Mouse (Mus musculus): ENCODE data around the gene Sdhd. TPM values are rescaled to one million over a fixed set of nuclear protein-coding genes. Genes with fewer than 3 reads are reported as not detected.

Sdhd gene
- total RNA-seq, 2 experiments from 2014 or later, result 104 to 118 TPM

Other genes starting within 250 kb of the Sdhd start
- gene Plet1, start 109.3 kb downstream of the Sdhd start, total RNA-seq (2021), result not detected
- 10 to 100 TPM; 24.9 to 27.4 TPM for gene Pts, start 75.1 kb downstream of the Sdhd start, total RNA-seq (2021)
- gene Il18, start 49.0 kb downstream of the Sdhd start, total RNA-seq (2021), result 10 to 100 TPM; 23.2 to 23.6 TPM
- gene Bco2, start 48.6 kb downstream of the Sdhd start, total RNA-seq (2021), result 1 to 10 TPM; 3.0 to 3.7 TPM
- not detected for gene Tex12, start 42.5 kb downstream of the Sdhd start, total RNA-seq (2021)
- gene Timm8b, start 98 bp upstream of the Sdhd start, total RNA-seq (2021), result 100 to 1,000 TPM; 210 to 212 TPM
- 1 to 10 TPM; 2.6 to 4.1 TPM for gene Pih1d2, start 13.5 kb upstream of the Sdhd start, total RNA-seq (2021)
- 10 to 100 TPM; 16.5 to 21.5 TPM for gene Nkapd1, start 13.7 kb upstream of the Sdhd start, total RNA-seq (2021)
- gene Dlat, start 56.0 kb upstream of the Sdhd start, total RNA-seq (2021), result 100 to 1,000 TPM; 107 to 121 TPM
- gene Dixdc1, start 135.7 kb upstream of the Sdhd start, total RNA-seq (2021), result 10 to 100 TPM; 67.9 to 79.3 TPM
- 1 to 10 TPM; 2.7 to 3.1 TPM for gene 2310030G06Rik, start 142.7 kb upstream of the Sdhd start, total RNA-seq (2021)
- gene Cryab, start 147.5 kb upstream of the Sdhd start, total RNA-seq (2021), result 100 to 1,000 TPM; 122 to 161 TPM
- gene Hspb2, start 148.5 kb upstream of the Sdhd start, total RNA-seq (2021), result 1 to 10 TPM; 2.4 to 2.6 TPM
- 1 to 10 TPM; 5.4 to 6.2 TPM for gene Fdxacb1, start 164.4 kb upstream of the Sdhd start, total RNA-seq (2021)
- gene Alg9, start 171.2 kb upstream of the Sdhd start, total RNA-seq (2021), result 10 to 100 TPM; 24.5 to 32.6 TPM
- gene 1110032A03Rik, start 171.7 kb upstream of the Sdhd start, total RNA-seq (2021), result 10 to 100 TPM; 33.6 to 37.6 TPM
- gene Ppp2r1b, start 241.5 kb upstream of the Sdhd start, total RNA-seq (2021), result 10 to 100 TPM; 19.8 to 27.7 TPM